Comparison of ENCODE assay signal across 10 mouse cellular contexts in the genomic region with DNA sequence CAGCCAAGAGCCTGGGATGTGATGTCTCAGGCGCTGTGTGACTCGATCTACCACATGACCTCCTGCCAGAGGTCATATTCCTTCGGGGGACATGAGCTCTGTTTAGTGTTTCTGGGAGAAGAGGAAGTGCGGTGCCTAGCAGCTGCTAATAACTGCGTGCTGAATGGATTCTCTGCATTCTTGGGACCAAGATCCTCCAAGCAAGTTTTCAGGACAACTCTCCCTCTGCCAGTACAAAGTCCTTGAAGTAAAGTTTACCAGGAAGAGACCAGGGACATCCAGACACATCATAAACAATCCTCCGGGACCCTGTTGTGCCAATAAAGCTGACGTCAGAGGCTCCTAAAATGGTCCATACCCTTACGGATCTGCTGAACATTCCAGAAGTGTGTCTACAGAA. TPM values are rescaled to one million over a fixed set of nuclear protein-coding genes. Genes with fewer than 3 reads are reported as not detected.
DNase-seq lines count a peak whose midpoint lies in the region; ATAC-seq and TF ChIP-seq lines count a peak whose summit lies in the region.
"Had no signal": no experiment of that assay in that cellular context is flagged by ENCODE, and none has a peak within 500 bp of the region (broad histone marks: within the 10 kb centered on the region; RNA-seq: fewer than 3 reads in every experiment).

No protein-coding gene starts in this region.

- 32% methylated on average over 8 of the region's 8 CpGs for WGBS in kidney, adult 2 months
- 32% methylated on average over 8 of the region's 8 CpGs for WGBS in embryonic facial prominence, embryonic 11.5 days
- 20% methylated on average over 8 of the region's 8 CpGs for WGBS in limb, embryonic 14.5 days

- no peaks in the 10 kb centered on the region for H3K9me3 ChIP-seq in embryonic facial prominence, embryonic 11.5 days (replicated peaks; ENCODE audit: control insufficient read depth, low read length)
- no peaks in the 10 kb centered on the region for H3K9me3 ChIP-seq in limb, embryonic 14.5 days (ENCODE audit: control insufficient read depth, low read length)
- H3K9me3 ChIP-seq: liver, embryonic 15.5 days had no signal

- H3K36me3 ChIP-seq in kidney, adult 2 months (ENCODE audit: control insufficient read depth, insufficient read depth, low read length): no peaks in the 10 kb centered on the region
- H3K36me3 ChIP-seq in embryonic facial prominence, embryonic 11.5 days (replicated peaks; ENCODE audit: control insufficient read depth, insufficient read depth, low read depth, low read length): no peaks in the 10 kb centered on the region; the same call in 1 of the 2 replicates
- peaks cover 23% of the 10 kb centered on the region for H3K36me3 ChIP-seq in limb, embryonic 14.5 days (ENCODE audit: control insufficient read depth, insufficient read depth, low read length)
- H3K36me3 ChIP-seq: liver, embryonic 15.5 days had no signal

- H3K9ac ChIP-seq in embryonic facial prominence, embryonic 11.5 days (replicated peaks; ENCODE audit: low read length): no peak overlapping the region
- no peak overlapping the region for H3K9ac ChIP-seq in limb, embryonic 14.5 days (ENCODE audit: low read depth, low read length, severe bottlenecking)
- H3K9ac ChIP-seq: liver, embryonic 15.5 days had no signal

- TF ChIP-seq CTCF in kidney, adult 2 months (conservative IDR thresholded peaks at IDR 0.05; ENCODE audit: insufficient read depth, insufficient read length, low read depth, low read length): no peak

- no peak overlapping the region for H3K4me2 ChIP-seq in embryonic facial prominence, embryonic 11.5 days (ENCODE audit: low read depth, low read length)
- no peak overlapping the region for H3K4me2 ChIP-seq in limb, embryonic 14.5 days (replicated peaks; ENCODE audit: low read depth, low read length, severe bottlenecking)
- H3K4me2 ChIP-seq: liver, embryonic 15.5 days had no signal

- H3K27ac ChIP-seq in kidney, adult 2 months (ENCODE audit: insufficient read depth, low read depth, low read length): peak overlapping the region; percentile 43; the same call in 1 of the 2 replicates
- no peak overlapping the region for H3K27ac ChIP-seq in embryonic facial prominence, embryonic 11.5 days (replicated peaks; ENCODE audit: low read depth, low read length)
- 0 out of 2 replicates have a peak overlapping the region, but pooled peaks have one; percentile 33 for H3K27ac ChIP-seq in limb, embryonic 14.5 days (replicated peaks; ENCODE audit: low read depth, low read length)
- H3K27ac ChIP-seq: liver, embryonic 15.5 days had no signal

- no peak for TF ChIP-seq POLR2A in kidney, adult 2 months (IDR thresholded peaks at IDR 0.05; ENCODE audit: low read depth, low read length)
- TF ChIP-seq POLR2A in limb, embryonic 14.5 days (IDR thresholded peaks at IDR 0.05; ENCODE audit: borderline replicate concordance, extremely low read depth, insufficient read depth, insufficient read length): no peak

- no peak for ATAC-seq in embryonic facial prominence, embryonic 11.5 days (replicated peaks; ENCODE audit: insufficient number of reproducible peaks, low FRiP score, low TSS enrichment, low read depth)
- no peak for ATAC-seq in limb, embryonic 14.5 days (ENCODE audit: low FRiP score, low read depth)

- peak; percentile 23 to 61 for DNase-seq in adrenal gland, adult (ENCODE audit: inconsistent age in 2 of 2, low spot score in 1 of 2)
- DNase-seq in adrenal gland, postnatal 10 days: no peak
- DNase-seq in kidney, adult 2 months: peak; percentile 38
- DNase-seq in kidney, postnatal 36 days: no peak
- DNase-seq in embryonic facial prominence, embryonic 11.5 days (ENCODE audit: low spot score): peak; percentile 15
- no peak for DNase-seq in limb, embryonic 14.5 days (ENCODE audit: low spot score)
- DNase-seq in left cerebral cortex, adult 8-10 months (ENCODE audit: low spot score in 2 of 2): no peak
- DNase-seq in urinary bladder, adult 18-20 months (ENCODE audit: low spot score in 2 of 2): no peak
- DNase-seq: cerebellum, postnatal 14 days had no signal

- H3K27me3 ChIP-seq in kidney, adult 2 months (replicated peaks; ENCODE audit: control insufficient read depth, insufficient read depth, low read length): no peaks in the 10 kb centered on the region
- H3K27me3 ChIP-seq in embryonic facial prominence, embryonic 11.5 days (ENCODE audit: control insufficient read depth, insufficient read depth, low read length): no peaks in the 10 kb centered on the region
- no peaks in the 10 kb centered on the region for H3K27me3 ChIP-seq in limb, embryonic 14.5 days (ENCODE audit: control insufficient read depth, insufficient read depth, low read length)
- H3K27me3 ChIP-seq: liver, embryonic 15.5 days had no signal

- no peak overlapping the region for H3K4me3 ChIP-seq in kidney, adult 2 months (ENCODE audit: insufficient read depth, low read depth, low read length)
- no peak overlapping the region for H3K4me3 ChIP-seq in embryonic facial prominence, embryonic 11.5 days (ENCODE audit: low read depth, low read length)
- H3K4me3 ChIP-seq in limb, embryonic 14.5 days (replicated peaks; ENCODE audit: low read length): no peak overlapping the region
- H3K4me3 ChIP-seq: liver, embryonic 15.5 days had no signal

- H3K4me1 ChIP-seq in kidney, adult 2 months (ENCODE audit: control insufficient read depth, insufficient read depth, low read length): 0 out of 2 replicates have a peak, but pooled peaks cover 2% of the 10 kb centered on the region
- 0 out of 2 replicates have a peak, but pooled peaks cover 5% of the 10 kb centered on the region for H3K4me1 ChIP-seq in embryonic facial prominence, embryonic 11.5 days (ENCODE audit: control insufficient read depth, insufficient read depth, low read length)
- no peaks in the 10 kb centered on the region for H3K4me1 ChIP-seq in limb, embryonic 14.5 days (ENCODE audit: control insufficient read depth, insufficient read depth, low read length)

RNA-seq across cellular contexts. Expression of a gene that starts 46.5 kb away (rescaled TPM):
- 10 to 100 TPM; 46.1 to 56.6 TPM for total RNA-seq in adrenal gland, postnatal 10 days (2021)
- 38.6 and 42.0 TPM in 2 replicates for polyA plus RNA-seq in kidney, adult 2 months (2012; rRNA removed)
- 158 and 169 TPM in 2 replicates for polyA plus RNA-seq in embryonic facial prominence, embryonic 11.5 days (2014; fragmentation: Nextera tagmentation; extraction: Ambion mirVana)
- 192 and 214 TPM in 2 replicates for polyA plus RNA-seq in limb, embryonic 14.5 days (2012; rRNA removed)
- polyA plus RNA-seq in limb, embryonic 14.5 days (2014; fragmentation: Nextera tagmentation; extraction: Ambion mirVana): 196 and 209 TPM in 2 replicates
- 10 to 100 TPM; 25.9 to 34.9 (median 28.8) TPM for total RNA-seq in left cerebral cortex, adult 8-10 months (2022)

Comparison
In these comparisons a context has a peak if more than half of its experiments do, and no peak if none do; other contexts are left out.
1. DNase-seq: peak in adrenal gland, adult (2 of 2), kidney, adult 2 months (single experiment) and embryonic facial prominence, embryonic 11.5 days (single experiment); none in adrenal gland, postnatal 10 days (single experiment), kidney, postnatal 36 days (0 of 2), limb, embryonic 14.5 days (single experiment), left cerebral cortex, adult 8-10 months (0 of 2) and urinary bladder, adult 18-20 months (0 of 2).